Mouse (Mus musculus) kidney, adult 8-10 months (tissue): ENCODE measurements around the gene Krt88.

Source experiments
- DNase-seq, 2 experiments: peaks; one replicate each; pipeline ENCODE4 v3.0.0; 2022

The Krt88 gene

GRCm38 (mm10) chr15:101479007-101479665 lies 31.6 kb downstream of the Krt88 start:
- peak in 1 of 2 experiments; percentile 9 for DNase-seq

- DNase-seq, result no peak
Measured at GRCm38 (mm10) chr15:101479666-101480060, 32.1 kb downstream of the Krt88 start.

- no peak for DNase-seq
Measured at GRCm38 (mm10) chr15:101482056-101482455, 34.5 kb downstream of the Krt88 start.

GRCm38 (mm10) chr15:101483646-101484045 lies 36.1 kb downstream of the Krt88 start:
- no peak for DNase-seq

- DNase-seq, result no peak
Measured at GRCm38 (mm10) chr15:101484939-101485338, 37.4 kb downstream of the Krt88 start.

- no peak for DNase-seq
Measured at GRCm38 (mm10) chr15:101485911-101486635, 38.5 kb downstream of the Krt88 start.

- DNase-seq, result no peak
Measured at GRCm38 (mm10) chr15:101491431-101491830, 43.9 kb downstream of the Krt88 start, which contains the start of gene Krt83. Gene Krt83, minus strand, starts transcription at chr15:101491512.

- no peak for DNase-seq
Measured at GRCm38 (mm10) chr15:101492718-101493117, 45.2 kb downstream of the Krt88 start.

- DNase-seq, result no peak
Measured at GRCm38 (mm10) chr15:101493713-101494112, 46.2 kb downstream of the Krt88 start.

- no peak for DNase-seq
Measured at GRCm38 (mm10) chr15:101494203-101494602, 46.7 kb downstream of the Krt88 start.

GRCm38 (mm10) chr15:101495266-101495665 lies 47.7 kb downstream of the Krt88 start:
- DNase-seq, result no peak

GRCm38 (mm10) chr15:101497181-101497580 lies 49.6 kb downstream of the Krt88 start:
- peak; percentile 47 for DNase-seq
